Mouse (Mus musculus) kidney, embryonic 16.5 days (tissue): ENCODE data around the gene Fggy. TPM values are rescaled to one million over a fixed set of nuclear protein-coding genes. Genes with fewer than 3 reads are reported as not detected.
A peak's percentile ranks its signal among the peaks of the same experiment; 100 is the strongest.

Experiments
- ATAC-seq: fragments of 200-750 bp; cut with Nextera tagmentation; 2 replicates; pipeline ENCODE4 v1.8.0; 2017; ENCODE audit warnings: moderate TSS enrichment; ENCODE audit not compliant: low FRiP score, low TSS enrichment
- H3K27ac ChIP-seq: fragments of 300-500 bp; sonication (generic); 2 replicates; pipeline ENCODE4 v1.5.1; 2014; ENCODE audit warnings: low read length
- H3K27me3 ChIP-seq: fragments of 300-500 bp; sonication (generic); 2 replicates; pipeline ENCODE4 v1.6.1; 2014; ENCODE audit warnings: low read length, control low read depth, mixed read lengths; ENCODE audit not compliant: insufficient read depth
- H3K36me3 ChIP-seq: fragments of 300-500 bp; sonication (generic); 2 replicates; pipeline ENCODE4 v1.6.1; 2014; ENCODE audit warnings: low read length, control low read depth, mixed read lengths; ENCODE audit not compliant: insufficient read depth
- H3K4me1 ChIP-seq: fragments of 300-500 bp; sonication (generic); 2 replicates; pipeline ENCODE4 v1.6.1; 2014; ENCODE audit warnings: low read length, control low read depth, mixed read lengths; ENCODE audit not compliant: insufficient read depth
- H3K4me2 ChIP-seq: fragments of 300-500 bp; sonication (generic); replicated peaks from 2 replicates; pipeline ENCODE4 v1.6.1; 2014; ENCODE audit warnings: low read depth, low read length
- H3K4me3 ChIP-seq: fragments of 300-500 bp; sonication (generic); 2 replicates; pipeline ENCODE4 v1.5.1; 2014; ENCODE audit warnings: mild to moderate bottlenecking, low read length
- H3K9ac ChIP-seq: fragments of 300-500 bp; sonication (generic); replicated peaks from 2 replicates; pipeline ENCODE4 v1.6.1; 2014; ENCODE audit warnings: low read length
- H3K9me3 ChIP-seq: fragments of 300-500 bp; sonication (generic); 2 replicates; pipeline ENCODE4 v1.6.1; 2016; ENCODE audit warnings: low read length, control low read depth
- WGBS: fragments of 180-500 bp; shearing (Covaris S2); extraction: QIAGEN DNeasy Blood & Tissue Kit; methylation state at CpG from one replicate; pipeline ENCODE4 v1.1.7; 2014; 5-methylcytosine and 5-hydroxymethylcytosine counted together
- polyA plus RNA-seq: library from polyadenylated mRNA; unstranded; fragments of >200 nt; fragmentation: Nextera tagmentation; extraction: Ambion mirVana; gene quantifications from 2 replicates; pipeline ENCODE4 v1.2.1, GENCODE M21; 2015

The Fggy gene
- polyA plus RNA-seq, 1 experiment from 2014 or later = 42.7 TPM

DNA sequence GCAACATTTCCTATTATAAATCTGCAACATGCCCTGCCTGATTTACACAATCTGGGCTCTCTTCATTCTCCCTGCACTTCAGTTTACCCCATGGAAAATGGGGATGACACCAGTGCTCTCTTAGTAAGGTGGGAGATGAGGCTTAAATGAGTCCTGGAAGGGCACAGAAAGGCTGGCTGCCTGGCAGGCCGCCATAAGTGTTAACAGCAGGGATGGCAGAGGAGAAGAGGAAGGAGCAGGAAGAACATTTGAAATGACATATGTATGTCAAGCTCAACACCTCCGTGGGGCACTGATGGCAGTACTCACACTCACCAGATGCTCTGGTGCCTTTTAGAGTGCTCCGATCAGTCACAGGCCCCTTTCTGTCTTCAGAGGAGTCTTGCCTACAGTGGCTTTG is 308.6 kb downstream of the Fggy start:
- Histone ChIP-seq H3K9ac (no peak overlapping the region), H3K9me3 (no peaks in the 10 kb centered on the region), H3K4me2 (no peak overlapping the region), H3K36me3 (no peaks in the 10 kb centered on the region), H3K27ac (no peak overlapping the region), H3K27me3 (no peaks in the 10 kb centered on the region), H3K4me3 (no peak overlapping the region), H3K4me1 (peaks cover 25% of the 10 kb centered on the region)
- 79% methylated on average over 3 of the region's 3 CpGs for WGBS
- ATAC-seq = no peak

DNA sequence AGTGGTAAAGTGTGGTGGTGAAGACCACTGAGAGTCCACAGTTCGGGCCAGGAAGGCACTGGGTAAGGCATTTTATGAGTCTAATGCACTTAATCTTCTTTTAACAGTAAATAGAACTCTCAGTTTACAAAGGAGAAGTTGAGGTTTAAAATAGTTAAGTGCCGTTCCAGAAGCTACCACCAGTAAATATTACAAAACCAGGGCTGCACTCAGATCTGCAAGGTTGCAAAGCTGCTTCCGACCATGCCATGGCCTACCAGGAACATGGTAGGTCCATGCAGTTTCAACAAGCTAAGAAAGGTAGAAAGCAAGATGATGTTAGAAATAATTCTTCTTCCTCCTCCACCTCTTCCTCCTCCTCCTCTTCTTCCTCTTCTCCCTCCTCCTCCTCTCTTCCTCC is 309.8 kb downstream of the Fggy start:
- peaks cover 21% of the 10 kb centered on the region for H3K4me1 ChIP-seq
- H3K36me3 ChIP-seq = no peaks in the 10 kb centered on the region
- no peak overlapping the region for H3K4me2 ChIP-seq
- WGBS = 75% methylated on average over 3 of the region's 3 CpGs
- H3K27ac ChIP-seq = no peak overlapping the region
- no peak for ATAC-seq
- no peaks in the 10 kb centered on the region for H3K27me3 ChIP-seq
- no peak overlapping the region for H3K4me3 ChIP-seq
- no peak overlapping the region for H3K9ac ChIP-seq
- H3K9me3 ChIP-seq = no peaks in the 10 kb centered on the region

DNA sequence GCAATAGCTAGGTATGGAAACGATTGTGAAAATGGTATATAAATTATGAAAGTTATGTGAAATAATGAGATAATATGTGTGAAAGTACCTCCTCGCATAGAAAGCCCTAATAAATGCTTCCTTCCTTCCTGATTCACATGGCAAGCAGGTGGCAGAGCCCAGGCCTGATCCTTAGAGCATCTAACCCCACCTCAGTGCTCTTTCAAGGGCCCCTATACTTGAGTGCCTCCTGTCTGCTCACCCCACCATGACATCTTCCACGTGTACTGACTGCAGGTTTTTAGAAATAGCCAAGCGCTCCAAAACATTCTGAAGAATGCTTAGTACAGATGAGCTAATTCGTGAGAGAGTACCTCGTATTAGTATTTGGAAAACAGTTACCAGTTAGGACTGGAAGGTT is 311.0 kb downstream of the Fggy start:
- Histone ChIP-seq H3K27ac (no peak overlapping the region), H3K4me3 (no peak overlapping the region), H3K9ac (no peak overlapping the region), H3K36me3 (no peaks in the 10 kb centered on the region), H3K4me2 (no peak overlapping the region), H3K27me3 (no peaks in the 10 kb centered on the region), H3K4me1 (peaks cover 9% of the 10 kb centered on the region), H3K9me3 (no peaks in the 10 kb centered on the region)
- WGBS = 77% methylated on average over 6 of the region's 6 CpGs
- no peak for ATAC-seq

DNA sequence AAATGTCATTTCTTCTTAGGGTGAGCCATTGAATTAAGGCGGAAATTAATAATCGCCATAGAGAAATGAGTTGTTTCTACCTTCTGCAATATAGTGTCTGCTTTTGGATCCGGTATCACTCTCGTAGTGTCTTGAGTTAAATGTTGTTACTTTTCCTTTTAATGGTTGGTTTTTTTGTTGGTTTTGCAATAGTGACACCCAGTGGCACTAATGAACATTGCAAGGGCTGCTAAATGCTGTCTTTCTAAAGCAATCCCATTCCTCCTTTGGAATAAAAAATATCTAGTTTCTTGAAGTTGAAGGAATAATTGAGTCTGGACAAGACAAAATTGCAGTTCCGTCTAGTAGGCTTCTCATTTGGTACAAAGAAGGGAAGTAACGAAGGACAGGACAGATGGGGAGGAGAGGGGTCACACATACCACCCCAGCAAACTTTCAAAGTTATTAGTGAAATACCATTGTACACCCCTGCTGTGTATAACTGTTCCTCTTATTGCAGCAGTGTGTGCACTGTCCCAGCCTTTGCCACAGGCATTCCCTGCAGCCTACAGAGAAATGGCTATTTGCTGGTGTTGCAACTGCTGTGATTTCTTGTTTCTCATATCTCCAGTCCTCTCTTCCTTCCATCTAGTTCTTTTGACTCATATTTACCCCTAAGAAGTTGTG is 314.0 kb downstream of the Fggy start:
- H3K4me2 ChIP-seq = no peak overlapping the region
- ATAC-seq = no peak
- H3K36me3 ChIP-seq = no peaks in the 10 kb centered on the region
- H3K9ac ChIP-seq = no peak overlapping the region
- H3K4me3 ChIP-seq = no peak overlapping the region
- no peaks in the 10 kb centered on the region for H3K9me3 ChIP-seq
- 0 out of 2 replicates have a peak, but pooled peaks cover 5% of the 10 kb centered on the region for H3K4me1 ChIP-seq
- H3K27ac ChIP-seq = no peak overlapping the region
- 30% methylated on average over 6 of the region's 6 CpGs for WGBS
- H3K27me3 ChIP-seq = no peaks in the 10 kb centered on the region

- H3K9ac ChIP-seq = no peak overlapping the region
- 0 out of 2 replicates have a peak, but pooled peaks cover 6% of the 10 kb centered on the region for H3K4me1 ChIP-seq
- H3K27ac ChIP-seq = peak overlapping the region; percentile 46; the same call in 1 of the 2 replicates
- no peak overlapping the region for H3K4me3 ChIP-seq
- ATAC-seq = peak; percentile 55; the same call in 1 of the 2 replicates
- H3K27me3 ChIP-seq = no peaks in the 10 kb centered on the region
- WGBS = 79% methylated on average over 4 of the region's 4 CpGs
- H3K9me3 ChIP-seq = no peaks in the 10 kb centered on the region
- no peaks in the 10 kb centered on the region for H3K36me3 ChIP-seq
- no peak overlapping the region for H3K4me2 ChIP-seq
Observed at GRCm38 (mm10) chr4:95875896-95876295, 318.6 kb downstream of the Fggy start.

DNA sequence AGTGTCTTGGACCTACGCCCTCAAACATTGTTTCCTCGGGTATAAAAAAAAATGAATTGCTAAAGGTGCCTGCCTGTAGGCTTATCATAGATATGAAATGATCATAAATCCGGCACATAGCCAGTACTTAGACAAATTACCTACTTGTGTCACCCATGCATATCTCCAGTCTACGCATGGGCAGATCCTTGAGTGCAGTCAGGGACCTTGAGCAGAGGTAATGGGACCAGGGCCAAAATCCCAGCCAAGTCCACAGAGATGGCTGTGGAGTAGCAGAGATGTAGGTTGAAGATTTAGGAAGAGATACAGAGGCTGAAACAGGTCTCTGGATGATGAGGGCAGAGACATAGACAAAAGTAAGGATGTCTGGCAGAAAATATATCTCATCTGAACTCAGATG is 320.1 kb downstream of the Fggy start:
- H3K9me3 ChIP-seq = no peaks in the 10 kb centered on the region
- ATAC-seq = no peak
- no peaks in the 10 kb centered on the region for H3K36me3 ChIP-seq
- H3K4me1 ChIP-seq = peaks cover 4% of the 10 kb centered on the region; the same call in 1 of the 2 replicates
- WGBS = 78% methylated on average over 4 of the region's 4 CpGs
- no peak overlapping the region for H3K4me3 ChIP-seq
- no peak overlapping the region for H3K4me2 ChIP-seq
- no peak overlapping the region for H3K27ac ChIP-seq
- H3K27me3 ChIP-seq = no peaks in the 10 kb centered on the region
- H3K9ac ChIP-seq = no peak overlapping the region

DNA sequence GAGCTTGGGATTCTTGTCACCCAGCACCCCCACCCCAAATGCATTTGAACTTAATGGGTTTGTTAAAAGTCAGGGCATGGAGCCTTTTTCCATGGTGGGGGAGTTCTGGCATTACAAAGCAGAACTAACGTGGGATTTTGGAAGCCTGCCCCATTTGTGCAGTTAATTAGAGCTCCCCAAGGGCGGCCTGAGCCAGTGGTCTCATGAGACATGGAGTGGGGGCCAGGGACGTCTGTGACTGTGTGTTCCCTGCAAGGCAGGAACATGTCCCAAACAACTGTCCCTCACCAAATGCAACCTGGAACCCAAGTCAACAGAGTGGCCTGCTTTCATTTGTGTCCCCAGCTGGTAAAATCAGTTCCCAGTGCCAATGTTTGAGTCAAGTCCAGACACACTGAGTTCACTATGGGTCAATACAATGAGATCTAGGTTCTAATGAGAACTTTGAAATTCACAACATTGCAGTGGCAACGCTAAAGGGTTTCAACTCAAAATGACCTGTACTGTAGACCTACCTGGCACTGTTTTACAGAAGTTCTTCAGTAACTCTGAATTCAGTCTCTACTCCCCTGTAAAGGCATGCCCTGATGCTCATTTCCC is 324.5 kb downstream of the Fggy start:
- no peaks in the 10 kb centered on the region for H3K9me3 ChIP-seq
- H3K27me3 ChIP-seq = no peaks in the 10 kb centered on the region
- ATAC-seq = no peak
- no peaks in the 10 kb centered on the region for H3K36me3 ChIP-seq
- H3K4me1 ChIP-seq = no peaks in the 10 kb centered on the region; the same call in 1 of the 2 replicates
- no peak overlapping the region for H3K4me3 ChIP-seq
- WGBS = 54% methylated on average over 4 of the region's 4 CpGs
- no peak overlapping the region for H3K4me2 ChIP-seq
- no peak overlapping the region for H3K27ac ChIP-seq
- no peak overlapping the region for H3K9ac ChIP-seq

DNA sequence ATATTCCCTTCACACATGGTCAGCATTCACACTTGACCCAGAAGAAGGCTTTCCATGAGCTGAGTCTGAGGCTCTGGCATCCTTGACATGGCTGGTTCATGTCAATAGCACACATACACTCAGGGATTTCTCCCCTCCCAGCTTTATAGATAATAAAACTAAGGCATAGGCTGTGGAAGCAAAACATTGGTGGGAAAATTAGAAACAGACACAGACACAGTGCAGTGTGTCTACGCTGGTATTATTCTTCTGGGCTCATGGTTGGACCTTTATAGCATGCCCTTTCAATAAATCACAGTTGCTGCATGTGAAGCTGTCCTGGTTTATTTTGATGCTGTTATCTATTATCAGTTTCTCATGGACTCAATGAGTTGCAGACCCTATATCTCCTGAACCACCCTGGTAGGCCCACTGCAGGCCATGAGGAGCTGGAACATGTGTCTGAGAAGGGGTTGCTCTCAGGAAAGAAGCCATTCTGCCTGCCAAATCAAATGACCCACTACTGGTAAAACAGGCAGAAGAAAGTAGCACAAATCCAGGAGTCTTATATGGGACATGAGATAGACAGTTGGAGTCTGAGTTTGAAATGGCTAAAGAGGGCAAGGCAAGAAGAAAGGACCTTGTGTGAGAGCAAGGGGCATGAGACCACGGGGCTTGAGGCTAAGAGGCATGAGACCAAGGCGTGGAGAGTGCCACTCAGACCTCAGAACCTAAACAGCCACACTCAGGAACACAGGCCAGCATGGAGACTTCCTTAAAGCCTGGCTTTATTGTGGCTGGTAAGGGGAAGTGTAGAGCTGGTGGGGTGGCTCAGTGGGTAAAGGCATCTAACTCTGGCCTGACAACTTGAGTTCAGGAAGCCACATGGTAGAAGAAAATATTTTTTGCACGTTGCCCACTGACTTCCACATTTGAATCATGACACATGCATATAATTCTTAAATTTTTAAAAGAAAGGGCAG is 327.2 kb downstream of the Fggy start:
- Histone ChIP-seq H3K9ac (no peak overlapping the region), H3K27me3 (no peaks in the 10 kb centered on the region), H3K36me3 (no peaks in the 10 kb centered on the region), H3K27ac (no peak overlapping the region), H3K4me3 (no peak overlapping the region), H3K4me2 (no peak overlapping the region), H3K4me1 (no peaks in the 10 kb centered on the region; the same call in 1 of the 2 replicates), H3K9me3 (no peaks in the 10 kb centered on the region)
- no peak for ATAC-seq
- 79% methylated on average over 4 of the region's 4 CpGs for WGBS

DNA sequence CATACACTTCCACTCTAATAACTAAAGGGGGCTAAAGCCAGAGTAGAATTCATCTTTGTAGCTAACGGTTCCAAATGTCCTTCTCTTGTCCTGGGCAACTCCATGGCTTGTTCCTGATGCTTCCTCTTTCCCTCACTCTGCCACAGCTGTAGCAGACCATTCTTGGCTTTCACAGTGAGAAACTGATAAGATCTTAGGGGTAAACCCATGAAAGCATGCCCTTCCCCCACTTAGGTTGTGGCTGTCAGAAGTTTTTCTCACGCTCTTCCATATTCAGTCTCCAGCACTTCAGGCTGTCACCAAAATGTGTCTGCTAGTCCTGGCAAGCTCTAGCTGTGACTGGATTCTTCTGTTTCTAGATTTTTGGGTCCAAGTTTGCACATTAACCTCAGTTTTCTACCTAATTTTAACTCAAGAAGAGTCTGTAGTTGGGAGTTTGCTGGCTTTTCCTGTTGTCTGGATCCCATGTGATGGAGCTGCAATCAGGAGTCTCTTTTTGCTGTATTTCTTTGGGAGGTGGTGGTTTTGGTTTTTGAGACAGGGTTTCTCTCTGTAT is 338.0 kb downstream of the Fggy start:
- Histone ChIP-seq H3K27ac (no peak overlapping the region), H3K27me3 (no peaks in the 10 kb centered on the region)

More for the DNA sequence above, 338.0 kb downstream of the Fggy start:
- no peak overlapping the region for H3K4me3 ChIP-seq
- peaks cover 5% of the 10 kb centered on the region; the same call in 1 of the 2 replicates for H3K4me1 ChIP-seq
- 92% methylated on average over 2 of the region's 2 CpGs for WGBS
- H3K4me2 ChIP-seq = no peak overlapping the region
- ATAC-seq = no peak
- H3K9me3 ChIP-seq = no peaks in the 10 kb centered on the region
- H3K9ac ChIP-seq = no peak overlapping the region
- H3K36me3 ChIP-seq = no peaks in the 10 kb centered on the region
